Mouse (Mus musculus): ENCODE results near the gene Xpc.

GRCm38 (mm10) chr6:91476541-91476940, 39.1 kb downstream of the Xpc start:
- TF ChIP-seq CTCF (IDR thresholded peaks at IDR 0.05; ENCODE audit: extremely low read depth, insufficient read depth, low read length): no peak
- TF ChIP-seq POLR2A (IDR thresholded peaks at IDR 0.05; ENCODE audit: extremely low read depth, insufficient read depth, low read length): no peak
